Mouse (Mus musculus) embryonic fibroblast, embryonic 13.5 days (primary cell): Measurements from ENCODE around the gene Rgs6.

Source experiments
- CTCF ChIP-seq: IDR thresholded peaks from 2 replicates; pipeline ENCODE4 v1.5.1; 2011; ENCODE audit warnings: mild to moderate bottlenecking, control low read depth, low read length, moderate library complexity, borderline replicate concordance; ENCODE audit not compliant: insufficient read depth
- POLR2A ChIP-seq: IDR thresholded peaks from 2 replicates; pipeline ENCODE4 v1.6.1; 2011; ENCODE audit warnings: low read depth, mild to moderate bottlenecking, control low read depth, low read length, moderate library complexity

- no peak for TF ChIP-seq CTCF
- no peak for TF ChIP-seq POLR2A
These were observed 484.2 kb downstream of the Rgs6 start for GRCm38 (mm10) chr12:83072181-83072887.
